Mouse (Mus musculus): Measurements from ENCODE around the gene Plekhg6. TPM values are rescaled to one million over a fixed set of nuclear protein-coding genes. Genes with fewer than 3 reads are reported as not detected.

Gene Plekhg6
- 3.1 and 3.4 TPM in 2 replicates for polyA plus RNA-seq (2015; fragmentation: Nextera tagmentation; extraction: Ambion mirVana)

DNA sequence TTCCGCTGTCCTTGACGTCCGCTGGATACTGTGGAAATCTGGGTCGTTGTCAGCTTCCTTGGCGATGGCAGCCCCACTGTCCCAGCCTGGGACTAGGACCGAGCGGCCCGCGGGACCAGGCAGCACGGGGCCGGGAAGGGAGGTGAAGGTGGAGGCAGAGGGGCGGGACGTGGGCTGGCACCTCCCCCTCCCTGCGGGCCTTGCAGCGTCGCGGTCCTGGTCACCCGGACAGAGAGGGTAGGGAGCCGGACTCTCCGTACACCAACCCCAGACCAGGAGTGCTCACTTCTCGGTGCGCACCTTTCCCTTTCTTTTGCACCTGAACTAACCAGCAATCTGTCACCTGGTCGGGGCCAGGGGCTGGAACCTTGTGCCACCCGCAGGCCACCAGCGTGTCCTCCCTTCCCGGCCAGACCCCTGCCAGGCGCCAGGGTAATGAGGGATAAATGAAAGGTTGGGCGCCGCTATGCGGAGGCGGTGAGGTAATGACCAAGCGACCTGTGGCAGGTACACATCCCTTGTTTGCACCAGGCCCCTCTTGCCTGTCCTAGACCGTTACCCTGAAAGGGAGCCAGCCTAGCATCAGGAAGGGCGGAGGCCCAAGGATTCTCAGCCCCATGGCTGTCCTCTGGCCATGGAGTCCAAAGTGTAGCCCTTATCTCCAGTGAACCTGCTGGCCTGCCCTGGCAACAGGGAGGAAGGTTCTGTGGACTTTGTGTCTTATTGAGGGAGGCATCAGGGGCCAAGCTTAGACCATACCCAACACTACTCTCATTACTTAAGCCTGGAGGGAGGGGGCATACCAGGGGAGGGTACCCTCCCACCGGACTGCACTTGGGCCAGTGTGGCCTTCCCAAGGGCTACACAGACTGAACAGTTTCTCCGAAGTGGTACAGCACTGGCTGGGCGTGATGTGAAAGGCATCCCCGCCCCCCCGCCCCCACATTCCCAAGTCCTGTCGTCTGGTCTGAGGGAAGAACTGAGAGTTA is at the start of gene Plekhg6:
Gene Plekhg6, minus strand, starts transcription at position 422 of the 989 bp plus-strand sequence.
- Histone ChIP-seq H3K4me3 (replicated peaks; ENCODE audit: low read depth, low read length) (peak within 1 kb of the TSS; percentile 39), H3K36me3 (ENCODE audit: insufficient read depth, low read length) (no peaks in the 10 kb centered on the region), H3K27ac (peak within 1 kb of the TSS; percentile 36; the same call in 1 of the 2 replicates), H3K9ac (ENCODE audit: low read depth, low read length) (peak within 1 kb of the TSS; percentile 60), H3K4me2 (ENCODE audit: low read length) (peak within 1 kb of the TSS; percentile 88), H3K4me1 (replicated peaks; ENCODE audit: insufficient read depth, low read length) (peaks cover 24% of the 10 kb centered on the region), H3K9me3 (replicated peaks; ENCODE audit: low read length) (no peaks in the 10 kb centered on the region), H3K27me3 (ENCODE audit: insufficient read depth, low read length) (no peaks in the 10 kb centered on the region)
- 6% methylated on average over 39 of the region's 40 CpGs for WGBS
- TF ChIP-seq CTCF (IDR thresholded peaks at IDR 0.05; ENCODE audit: low read depth): peak; percentile 36
- ATAC-seq (replicated peaks; ENCODE audit: low FRiP score, low read depth) (peak; percentile 61; the same call in 1 of the 2 replicates), DNase-seq (ENCODE audit: low spot score) (peak; percentile 54)

DNA sequence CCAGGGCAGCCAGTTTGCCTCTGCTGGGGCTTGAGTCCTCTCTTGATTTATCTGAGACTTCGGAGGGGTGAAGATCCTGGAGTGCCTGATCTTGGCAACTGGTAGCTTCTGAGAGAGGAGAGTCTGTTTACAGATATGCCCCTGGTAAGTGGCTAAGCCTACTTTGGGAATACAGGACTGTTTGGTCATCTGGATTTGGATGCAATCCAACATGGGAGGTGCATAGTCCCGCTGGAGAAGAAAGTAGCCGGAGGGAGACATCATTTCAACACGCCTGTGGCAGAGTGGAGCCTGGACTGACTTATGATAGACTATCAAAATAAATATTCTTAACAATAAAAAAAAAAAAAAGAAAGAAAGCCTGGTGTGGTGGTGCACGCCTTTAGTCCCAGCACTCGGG is 49.1 kb upstream of the Plekhg6 start:
- ATAC-seq (replicated peaks; ENCODE audit: low FRiP score, low read depth) (no peak), DNase-seq (ENCODE audit: low spot score) (no peak)
- Histone ChIP-seq H3K36me3 (ENCODE audit: insufficient read depth, low read length) (no peaks in the 10 kb centered on the region), H3K27me3 (ENCODE audit: insufficient read depth, low read length) (no peaks in the 10 kb centered on the region), H3K9me3 (replicated peaks; ENCODE audit: low read length) (no peaks in the 10 kb centered on the region), H3K4me3 (replicated peaks; ENCODE audit: low read depth, low read length) (no peak overlapping the region), H3K27ac (no peak overlapping the region), H3K4me2 (ENCODE audit: low read length) (no peak overlapping the region), H3K4me1 (replicated peaks; ENCODE audit: insufficient read depth, low read length) (0 out of 2 replicates have a peak, but pooled peaks cover 3% of the 10 kb centered on the region), H3K9ac (ENCODE audit: low read depth, low read length) (no peak overlapping the region)
- TF ChIP-seq CTCF (IDR thresholded peaks at IDR 0.05; ENCODE audit: low read depth): no peak
- WGBS: 71% methylated on average over 6 of the region's 6 CpGs

DNA sequence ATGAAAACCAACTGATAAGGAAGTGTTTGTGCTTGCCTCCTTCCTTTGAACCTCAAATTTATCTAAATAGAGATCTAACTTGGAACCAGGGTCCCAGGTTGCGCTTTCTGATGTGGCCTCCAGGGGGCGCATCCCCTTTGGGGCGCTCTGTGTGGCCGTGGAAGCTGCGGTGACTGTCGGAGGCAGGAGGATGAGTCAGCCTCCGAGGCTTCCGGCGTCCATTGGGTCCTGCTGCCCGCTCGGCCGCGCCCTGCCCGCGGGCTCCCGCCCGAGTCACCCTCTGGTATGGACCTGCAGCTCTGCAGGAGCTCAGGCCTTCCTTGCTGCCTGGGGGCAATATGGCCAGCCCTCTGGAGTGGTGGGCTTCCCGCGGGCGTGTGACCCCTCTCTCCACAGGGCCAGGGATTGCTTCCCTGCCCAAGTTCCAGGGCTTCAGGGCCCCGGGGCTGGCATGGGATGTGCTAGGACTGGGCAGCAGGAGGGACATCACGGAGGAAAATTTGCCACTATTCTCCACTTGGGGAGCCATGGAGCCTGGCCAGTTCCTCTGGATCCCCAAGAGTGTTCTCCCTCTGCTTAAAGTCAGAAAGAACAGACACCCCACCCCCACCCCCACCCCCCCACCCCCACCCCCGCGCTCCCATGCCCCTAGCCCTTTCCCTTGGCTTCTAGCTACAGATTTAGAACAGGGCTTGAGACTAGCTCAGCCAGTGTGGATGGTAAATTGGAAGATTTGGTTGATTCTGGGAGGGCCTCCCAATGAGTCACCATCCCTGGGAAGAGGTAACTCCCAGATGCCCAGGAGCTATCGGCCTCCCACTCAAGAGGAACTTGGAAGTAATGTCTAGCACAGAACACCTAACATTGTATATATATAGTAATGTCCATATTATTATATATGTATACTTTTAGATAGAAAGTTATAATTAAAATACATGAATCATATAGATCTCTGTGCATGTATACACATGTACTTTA is 46.1 kb upstream of the Plekhg6 start:
- H3K27me3 ChIP-seq (ENCODE audit: insufficient read depth, low read length): no peaks in the 10 kb centered on the region
- H3K9ac ChIP-seq (ENCODE audit: low read depth, low read length): peak overlapping the region; percentile 60
- H3K4me3 ChIP-seq (replicated peaks; ENCODE audit: low read depth, low read length): peak overlapping the region; percentile 36
- DNase-seq (ENCODE audit: low spot score) (peak; percentile 93), ATAC-seq (replicated peaks; ENCODE audit: low FRiP score, low read depth) (peak; percentile 86)
- TF ChIP-seq CTCF (IDR thresholded peaks at IDR 0.05; ENCODE audit: low read depth): peak; percentile 88
- no peaks in the 10 kb centered on the region for H3K9me3 ChIP-seq (replicated peaks; ENCODE audit: low read length)
- H3K4me2 ChIP-seq (ENCODE audit: low read length): peak overlapping the region; percentile 85
- no peaks in the 10 kb centered on the region for H3K36me3 ChIP-seq (ENCODE audit: insufficient read depth, low read length)
- under 1% methylated on average over 25 of the region's 25 CpGs for WGBS
- H3K27ac ChIP-seq: peak overlapping the region; percentile 86
- H3K4me1 ChIP-seq (replicated peaks; ENCODE audit: insufficient read depth, low read length): peaks cover 10% of the 10 kb centered on the region; the same call in 1 of the 2 replicates

DNA sequence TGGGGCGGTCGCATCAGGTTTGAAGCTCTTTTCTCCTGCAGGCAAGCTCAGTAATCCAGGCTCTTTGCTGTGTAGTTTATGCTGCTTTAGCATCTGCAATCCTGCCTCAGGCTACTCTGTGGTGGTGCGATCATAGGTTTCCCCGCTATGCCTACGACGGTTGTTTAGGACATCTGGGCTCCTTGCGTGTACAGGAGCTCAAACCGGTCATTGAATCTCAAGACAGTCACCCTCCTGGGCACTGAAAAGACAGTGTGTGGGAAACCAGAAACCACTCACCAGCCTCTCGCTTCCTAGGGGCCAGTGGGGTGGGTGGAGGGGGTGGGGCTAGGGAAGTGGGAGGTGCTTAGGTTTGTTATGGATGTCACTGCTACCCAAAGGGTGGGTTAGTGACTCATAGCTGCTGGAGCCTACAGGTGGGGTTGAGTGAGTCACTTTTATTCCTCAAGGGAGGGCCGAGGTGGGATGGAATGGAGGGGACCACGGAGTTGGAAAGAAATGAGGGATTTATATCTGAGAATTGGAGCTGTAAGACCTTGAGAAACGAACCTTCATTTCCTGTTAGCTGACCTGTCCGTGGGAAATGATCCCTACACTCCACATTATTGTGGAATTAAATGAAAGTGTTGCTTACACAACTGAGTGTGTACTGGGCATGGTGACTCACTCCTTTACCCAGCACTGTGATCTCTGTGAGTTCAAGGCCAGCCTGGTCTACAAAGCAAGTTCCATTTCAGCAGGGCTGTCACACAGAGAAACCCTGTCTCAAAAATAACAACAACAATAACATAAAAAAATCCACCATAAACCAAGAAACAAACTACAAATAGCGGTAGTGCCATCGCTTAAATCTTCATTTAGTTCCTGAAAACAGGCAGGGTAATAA is 44.9 kb upstream of the Plekhg6 start:
- Histone ChIP-seq H3K4me1 (replicated peaks; ENCODE audit: insufficient read depth, low read length) (peaks cover 10% of the 10 kb centered on the region; the same call in 1 of the 2 replicates), H3K27ac (0 out of 2 replicates have a peak overlapping the region, but pooled peaks have one; percentile 37), H3K36me3 (ENCODE audit: insufficient read depth, low read length) (no peaks in the 10 kb centered on the region), H3K4me2 (ENCODE audit: low read length) (0 out of 2 replicates have a peak overlapping the region, but pooled peaks have one; percentile 2), H3K9ac (ENCODE audit: low read depth, low read length) (no peak overlapping the region), H3K27me3 (ENCODE audit: insufficient read depth, low read length) (no peaks in the 10 kb centered on the region), H3K9me3 (replicated peaks; ENCODE audit: low read length) (no peaks in the 10 kb centered on the region), H3K4me3 (replicated peaks; ENCODE audit: low read depth, low read length) (no peak overlapping the region)
- 43% methylated on average over 15 of the region's 15 CpGs for WGBS
- no peak; the same call in 1 of the 2 replicates for ATAC-seq (replicated peaks; ENCODE audit: low FRiP score, low read depth)
- TF ChIP-seq CTCF (IDR thresholded peaks at IDR 0.05; ENCODE audit: low read depth): no peak
- DNase-seq (ENCODE audit: low spot score): no peak

DNA sequence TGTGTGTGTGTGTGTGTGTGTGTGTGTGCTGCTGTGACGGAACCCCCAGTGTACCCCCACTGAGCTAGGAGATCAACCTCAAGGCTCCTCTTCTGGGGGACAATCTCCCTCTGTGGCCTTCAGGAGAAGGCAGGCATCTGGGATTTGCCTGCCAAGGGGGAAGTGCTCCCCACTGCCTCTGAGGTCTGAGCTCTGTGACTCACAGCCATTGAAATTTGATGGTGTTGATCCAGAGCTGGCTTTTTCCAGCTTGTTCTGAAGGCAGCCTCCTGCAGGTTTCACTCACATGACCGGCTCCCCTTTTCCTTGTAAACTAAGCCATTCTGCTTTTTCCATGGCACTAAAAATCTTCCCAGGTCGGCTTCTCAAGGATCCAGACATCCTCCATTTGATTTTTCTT is 43.6 kb upstream of the Plekhg6 start:
- Histone ChIP-seq H3K36me3 (ENCODE audit: insufficient read depth, low read length) (no peaks in the 10 kb centered on the region), H3K27ac (peak overlapping the region; percentile 61; the same call in 1 of the 2 replicates), H3K27me3 (ENCODE audit: insufficient read depth, low read length) (no peaks in the 10 kb centered on the region), H3K4me1 (replicated peaks; ENCODE audit: insufficient read depth, low read length) (peaks cover 10% of the 10 kb centered on the region; the same call in 1 of the 2 replicates), H3K9me3 (replicated peaks; ENCODE audit: low read length) (no peaks in the 10 kb centered on the region), H3K9ac (ENCODE audit: low read depth, low read length) (no peak overlapping the region), H3K4me2 (ENCODE audit: low read length) (no peak overlapping the region), H3K4me3 (replicated peaks; ENCODE audit: low read depth, low read length) (no peak overlapping the region)
- WGBS: 59% methylated on average over 3 of the region's 3 CpGs
- DNase-seq (ENCODE audit: low spot score) (no peak), ATAC-seq (replicated peaks; ENCODE audit: low FRiP score, low read depth) (no peak)
- no peak for TF ChIP-seq CTCF (IDR thresholded peaks at IDR 0.05; ENCODE audit: low read depth)
